ENCODE assay signal across 8 mouse cellular contexts in the genomic region with DNA sequence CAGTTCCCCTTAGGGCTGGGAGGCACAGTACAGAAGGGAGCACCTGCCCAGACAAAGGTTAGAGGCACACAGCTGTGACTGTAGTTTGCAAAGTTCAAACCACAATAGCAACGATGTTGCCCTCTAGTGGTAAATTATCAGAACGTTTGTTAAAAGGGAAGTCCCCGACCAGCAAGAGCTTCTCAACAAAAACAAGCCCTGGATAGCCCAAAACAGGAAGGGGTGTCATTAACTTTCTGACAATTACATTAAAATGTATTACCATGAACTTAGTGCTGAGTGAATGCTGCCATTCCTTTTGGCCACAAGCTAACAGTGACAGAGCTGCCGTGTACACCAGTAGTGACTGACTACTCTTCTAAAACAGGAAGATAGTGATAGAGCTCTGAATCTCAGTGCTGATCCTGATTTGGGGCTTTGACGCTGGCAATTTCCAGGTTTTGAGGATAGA. TPM values are rescaled to one million over a fixed set of nuclear protein-coding genes. Genes with fewer than 3 reads are reported as not detected.
DNase-seq lines count a peak whose midpoint lies in the region; ATAC-seq and TF ChIP-seq lines count a peak whose summit lies in the region.

No protein-coding gene starts in this region.

- 0 out of 2 replicates have a peak, but pooled peaks have one; percentile 24 for TF ChIP-seq CTCF in bone marrow macrophage, adult 2 months (IDR thresholded peaks at IDR 0.05; ENCODE audit: low read depth, low read length)
- peak; percentile 78 for TF ChIP-seq CTCF in hindbrain, postnatal 0 days (IDR thresholded peaks at IDR 0.05; ENCODE audit: low read depth)
- TF ChIP-seq CTCF in liver, embryonic 14.5 days (IDR thresholded peaks at IDR 0.05; ENCODE audit: low read depth) = peak; percentile 55

- H3K9me3 ChIP-seq in limb, embryonic 11.5 days (ENCODE audit: control insufficient read depth, low read length) = no peaks in the 10 kb centered on the region
- no peaks in the 10 kb centered on the region for H3K9me3 ChIP-seq in limb, embryonic 10.5 days (replicated peaks)
- no peaks in the 10 kb centered on the region for H3K9me3 ChIP-seq in forebrain, embryonic 12.5 days
- H3K9me3 ChIP-seq in hindbrain, postnatal 0 days (ENCODE audit: low read length) = no peaks in the 10 kb centered on the region
- no peaks in the 10 kb centered on the region for H3K9me3 ChIP-seq in liver, embryonic 14.5 days (ENCODE audit: control insufficient read depth, low read length)
- no peaks in the 10 kb centered on the region for H3K9me3 ChIP-seq in neural tube, embryonic 12.5 days

- no peak overlapping the region for H3K9ac ChIP-seq in limb, embryonic 11.5 days (ENCODE audit: low read length)
- no peak overlapping the region for H3K9ac ChIP-seq in forebrain, embryonic 12.5 days
- H3K9ac ChIP-seq in hindbrain, postnatal 0 days (replicated peaks; ENCODE audit: low read length) = no peak overlapping the region
- no peak overlapping the region for H3K9ac ChIP-seq in liver, embryonic 14.5 days (replicated peaks)
- H3K9ac ChIP-seq in neural tube, embryonic 12.5 days = no peak overlapping the region

- WGBS in limb, embryonic 11.5 days = 15% methylated on average over 5 of the region's 5 CpGs
- WGBS in limb, embryonic 10.5 days = 17% methylated on average over 5 of the region's 5 CpGs
- WGBS in forebrain, embryonic 12.5 days = 18% methylated on average over 5 of the region's 5 CpGs
- WGBS in hindbrain, postnatal 0 days = 15% methylated on average over 5 of the region's 5 CpGs
- 4% methylated on average over 5 of the region's 5 CpGs for WGBS in liver, embryonic 14.5 days (ENCODE audit: insufficient replicate concordance)
- WGBS in neural tube, embryonic 12.5 days = 14% methylated on average over 5 of the region's 5 CpGs

- no peaks in the 10 kb centered on the region for H3K36me3 ChIP-seq in limb, embryonic 11.5 days (ENCODE audit: control insufficient read depth, insufficient read depth, low read length)
- no peaks in the 10 kb centered on the region for H3K36me3 ChIP-seq in limb, embryonic 10.5 days
- H3K36me3 ChIP-seq in forebrain, embryonic 12.5 days (replicated peaks) = no peaks in the 10 kb centered on the region
- no peaks in the 10 kb centered on the region for H3K36me3 ChIP-seq in hindbrain, postnatal 0 days (ENCODE audit: insufficient read depth, low read length)
- no peaks in the 10 kb centered on the region for H3K36me3 ChIP-seq in liver, embryonic 14.5 days (replicated peaks; ENCODE audit: control insufficient read depth, insufficient read depth, low read depth)
- H3K36me3 ChIP-seq in neural tube, embryonic 12.5 days = no peaks in the 10 kb centered on the region

- no peak for ATAC-seq in limb, embryonic 11.5 days (ENCODE audit: insufficient number of reproducible peaks, low FRiP score, low TSS enrichment, low read depth)
- ATAC-seq in forebrain, embryonic 12.5 days (ENCODE audit: low FRiP score) = peak; percentile 63
- peak; percentile 63 for ATAC-seq in hindbrain, postnatal 0 days
- no peak for ATAC-seq in liver, embryonic 14.5 days (ENCODE audit: insufficient read depth)
- ATAC-seq in neural tube, embryonic 12.5 days (ENCODE audit: low FRiP score, low read depth) = peak; percentile 81

- TF ChIP-seq POLR2A in bone marrow macrophage, adult 2 months (IDR thresholded peaks at IDR 0.05; ENCODE audit: borderline replicate concordance, low read depth, low read length) = no peak

- H3K27me3 ChIP-seq in limb, embryonic 11.5 days (ENCODE audit: control insufficient read depth, insufficient read depth, low read length) = no peaks in the 10 kb centered on the region
- H3K27me3 ChIP-seq in limb, embryonic 10.5 days (ENCODE audit: low read depth, poor library complexity, severe bottlenecking) = no peaks in the 10 kb centered on the region
- no peaks in the 10 kb centered on the region for H3K27me3 ChIP-seq in forebrain, embryonic 12.5 days
- H3K27me3 ChIP-seq in hindbrain, postnatal 0 days (ENCODE audit: insufficient read depth, low read length) = no peaks in the 10 kb centered on the region
- no peaks in the 10 kb centered on the region for H3K27me3 ChIP-seq in liver, embryonic 14.5 days (ENCODE audit: control insufficient read depth, insufficient read depth, low read length)
- no peaks in the 10 kb centered on the region for H3K27me3 ChIP-seq in neural tube, embryonic 12.5 days (replicated peaks)

- no peaks in the 10 kb centered on the region for H3K4me1 ChIP-seq in limb, embryonic 11.5 days (ENCODE audit: control insufficient read depth, insufficient read depth, low read length)
- H3K4me1 ChIP-seq in limb, embryonic 10.5 days = no peaks in the 10 kb centered on the region
- peaks cover 4% of the 10 kb centered on the region; the same call in 1 of the 2 replicates for H3K4me1 ChIP-seq in bone marrow macrophage, adult 2 months (ENCODE audit: control insufficient read depth, insufficient read depth, low read length)
- no peaks in the 10 kb centered on the region for H3K4me1 ChIP-seq in forebrain, embryonic 12.5 days
- H3K4me1 ChIP-seq in hindbrain, postnatal 0 days (ENCODE audit: insufficient read depth, low read length) = no peaks in the 10 kb centered on the region; the same call in 1 of the 2 replicates
- no peaks in the 10 kb centered on the region for H3K4me1 ChIP-seq in liver, embryonic 14.5 days (replicated peaks; ENCODE audit: control insufficient read depth in 2 of 2, insufficient read depth in 2 of 2, low read length in 1 of 2)
- H3K4me1 ChIP-seq in neural tube, embryonic 12.5 days = no peaks in the 10 kb centered on the region

- TF ChIP-seq EP300 in liver, embryonic 14.5 days (IDR thresholded peaks at IDR 0.05; ENCODE audit: low read depth) = no peak

- H3K4me3 ChIP-seq in limb, embryonic 11.5 days (ENCODE audit: low read depth, low read length) = no peak overlapping the region
- H3K4me3 ChIP-seq in limb, embryonic 10.5 days = no peak overlapping the region
- no peak overlapping the region; the same call in 1 of the 2 replicates for H3K4me3 ChIP-seq in bone marrow macrophage, adult 2 months (ENCODE audit: insufficient read depth, low read length)
- no peak overlapping the region for H3K4me3 ChIP-seq in forebrain, embryonic 12.5 days (replicated peaks)
- 0 out of 2 replicates have a peak overlapping the region, but pooled peaks have one; percentile 3 for H3K4me3 ChIP-seq in hindbrain, postnatal 0 days (ENCODE audit: low read length)
- H3K4me3 ChIP-seq in liver, embryonic 14.5 days (ENCODE audit: insufficient read depth in 1 of 2, low read depth in 2 of 2, low read length in 2 of 2) = no peak overlapping the region
- no peak overlapping the region for H3K4me3 ChIP-seq in neural tube, embryonic 12.5 days

- H3K27ac ChIP-seq in limb, embryonic 11.5 days (replicated peaks; ENCODE audit: low read depth, low read length) = no peak overlapping the region
- no peak overlapping the region for H3K27ac ChIP-seq in limb, embryonic 10.5 days
- no peak overlapping the region for H3K27ac ChIP-seq in bone marrow macrophage, adult 2 months (ENCODE audit: insufficient read depth, low read depth, low read length)
- H3K27ac ChIP-seq in forebrain, embryonic 12.5 days = no peak overlapping the region
- peak overlapping the region; percentile 45; the same call in 1 of the 2 replicates for H3K27ac ChIP-seq in hindbrain, postnatal 0 days
- H3K27ac ChIP-seq in liver, embryonic 14.5 days = no peak overlapping the region
- no peak overlapping the region for H3K27ac ChIP-seq in neural tube, embryonic 12.5 days

- no peak overlapping the region for H3K4me2 ChIP-seq in limb, embryonic 11.5 days (ENCODE audit: low read depth, severe bottlenecking)
- H3K4me2 ChIP-seq in forebrain, embryonic 12.5 days = no peak overlapping the region
- H3K4me2 ChIP-seq in hindbrain, postnatal 0 days (ENCODE audit: low read depth, low read length) = peak overlapping the region; percentile 25; the same call in 1 of the 2 replicates
- no peak overlapping the region for H3K4me2 ChIP-seq in liver, embryonic 14.5 days (ENCODE audit: low read depth)
- peak overlapping the region; percentile 25; the same call in 1 of the 2 replicates for H3K4me2 ChIP-seq in neural tube, embryonic 12.5 days (replicated peaks)

- DNase-seq in limb, embryonic 11.5 days (ENCODE audit: low spot score) = peak; percentile 29
- DNase-seq in limb, embryonic 10.5 days (ENCODE audit: low spot score) = no peak
- DNase-seq in hindbrain, postnatal 0 days (ENCODE audit: low spot score) = peak; percentile 84
- peak; percentile 4 to 17 (median 10) for DNase-seq in liver, embryonic 14.5 days (ENCODE audit: low read depth in 3 of 3, low spot score in 3 of 3)
- DNase-seq in urinary bladder, postnatal 10 days (ENCODE audit: low spot score) = no peak

RNA-seq across cellular contexts. Expression of a gene that starts 24.7 kb away (rescaled TPM):
- polyA plus RNA-seq in limb, embryonic 11.5 days (2014; fragmentation: Nextera tagmentation; extraction: Ambion mirVana) = not detected in 2 replicates
- polyA plus RNA-seq in limb, embryonic 10.5 days (2016; fragmentation: Nextera tagmentation; extraction: Ambion mirVana) = 0.06 TPM in 1 of 2 replicates, not detected in the other
- not detected in 2 replicates for polyA plus RNA-seq in bone marrow macrophage, adult 2 months (2012; ENCODE audit: insufficient read depth, insufficient read length, missing spikeins)
- polyA plus RNA-seq in forebrain, embryonic 12.5 days (2016; fragmentation: Nextera tagmentation; extraction: Ambion mirVana) = 0.09 and 0.20 TPM in 2 replicates
- 0.83 and 1.4 TPM in 2 replicates for total RNA-seq in hindbrain, postnatal 0 days (2014; rRNA removed)
- 2.3 and 2.5 TPM in 2 replicates for polyA plus RNA-seq in hindbrain, postnatal 0 days (2015; fragmentation: Nextera tagmentation; extraction: Ambion mirVana)
- polyA plus RNA-seq in liver, embryonic 14.5 days (2012; rRNA removed) = not detected in 2 replicates
- polyA plus RNA-seq in liver, embryonic 14.5 days (2014; fragmentation: Nextera tagmentation; extraction: Ambion mirVana) = not detected in 2 replicates
- polyA plus RNA-seq in neural tube, embryonic 12.5 days (2016; fragmentation: Nextera tagmentation; extraction: Ambion mirVana) = 0.42 and 0.55 TPM in 2 replicates

Comparison
In these comparisons a context has a peak if more than half of its experiments do, and no peak if none do; other contexts are left out.
1. DNase-seq: peak in limb, embryonic 11.5 days (single experiment), hindbrain, postnatal 0 days (single experiment) and liver, embryonic 14.5 days (3 of 3); none in limb, embryonic 10.5 days (single experiment) and urinary bladder, postnatal 10 days (single experiment).
2. ATAC-seq: peak in forebrain, embryonic 12.5 days (single experiment), hindbrain, postnatal 0 days (single experiment) and neural tube, embryonic 12.5 days (single experiment); none in limb, embryonic 11.5 days (single experiment) and liver, embryonic 14.5 days (single experiment).
3. H3K4me2 ChIP-seq: peak in hindbrain, postnatal 0 days (single experiment) and neural tube, embryonic 12.5 days (single experiment); none in limb, embryonic 11.5 days (single experiment), forebrain, embryonic 12.5 days (single experiment) and liver, embryonic 14.5 days (single experiment).
4. CTCF ChIP-seq: peak in every context shown above with its lines; median percentile 78 in hindbrain, postnatal 0 days; 55 in liver, embryonic 14.5 days; 24 in bone marrow macrophage, adult 2 months.